Mouse (Mus musculus): ENCODE data around the gene D630036H23Rik. TPM values are rescaled to one million over a fixed set of nuclear protein-coding genes. Genes with fewer than 3 reads are reported as not detected.
"Not testable (repeated sequence)": the region's sequence is repeated elsewhere in the genome, so short reads cannot be mapped to it uniquely, and the experiment has no call there.

D630036H23Rik gene
- polyA plus RNA-seq (2016; fragmentation: Nextera tagmentation; extraction: Ambion mirVana): 0.58 and 0.71 TPM in 2 replicates

DNA sequence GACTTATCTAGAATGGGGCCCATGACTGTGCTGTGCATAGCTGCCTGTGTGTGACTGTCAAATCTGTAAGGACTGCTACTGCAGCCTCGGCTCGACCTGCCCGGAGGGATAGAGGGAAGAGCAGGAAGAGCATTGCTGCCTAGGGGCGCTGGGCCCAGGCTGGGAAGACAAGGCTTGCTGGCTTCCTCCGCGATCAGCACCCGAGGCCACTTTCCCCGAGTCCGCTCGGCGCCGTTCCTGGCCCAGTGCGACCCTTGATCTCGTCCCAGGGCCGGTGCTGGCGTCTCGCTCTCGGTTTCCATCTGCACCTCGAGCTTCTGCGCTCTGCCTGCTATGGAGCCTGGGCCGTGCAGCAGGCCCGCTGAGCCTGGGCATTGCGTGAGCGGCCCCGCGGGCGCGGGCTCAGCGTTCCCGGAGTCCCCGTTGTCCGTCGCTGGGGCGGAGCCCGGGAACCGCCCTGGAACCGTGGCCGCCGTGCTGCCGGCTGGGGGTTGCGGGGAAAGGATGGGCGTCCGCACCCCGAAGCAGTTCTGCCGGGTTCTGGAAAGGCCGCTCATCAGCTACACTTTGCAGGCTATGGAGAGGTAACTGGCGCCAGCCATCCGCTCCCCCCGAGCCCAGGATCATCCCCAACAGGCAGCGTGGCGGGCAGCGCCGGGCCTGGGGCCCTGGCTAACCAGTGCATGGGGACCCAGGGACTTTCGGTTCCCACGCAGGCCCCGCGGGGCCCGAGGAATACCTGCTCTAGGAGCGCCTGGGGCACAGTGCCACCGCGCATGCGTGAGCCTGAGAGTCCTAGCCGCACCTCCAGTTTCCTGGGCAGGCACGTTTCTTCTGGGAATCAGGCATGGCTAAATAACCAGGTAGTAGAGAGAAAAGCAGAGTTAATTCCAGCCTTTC lies at the start of gene D630036H23Rik, which contains the start of gene Ispd:
D630036H23Rik (minus strand) TSS at position 741 of the 900 bp plus-strand sequence.
Ispd (plus strand) TSS at position 10 of the 900 bp plus-strand sequence.
- Histone ChIP-seq H3K4me3 (peak within 1 kb of the TSS; percentile 66), H3K4me1 (peaks cover 27% of the 10 kb centered on the region), H3K36me3 (no peaks in the 10 kb centered on the region), H3K27me3 (ENCODE audit: low read depth, poor library complexity, severe bottlenecking) (no peaks in the 10 kb centered on the region), H3K9me3 (replicated peaks) (no peaks in the 10 kb centered on the region), H3K27ac (replicated peaks) (peak within 1 kb of the TSS; percentile 94)
- peak; percentile 80 for DNase-seq (ENCODE audit: low spot score)
- whole genome bisulfite sequencing: under 1% methylated on average over 64 of the region's 64 CpGs

GRCm38 (mm10) chr12:36426163-36427045 lies 44.4 kb upstream of the D630036H23Rik start:
- Histone ChIP-seq H3K27ac (replicated peaks) (no peak overlapping the region), H3K4me1 (peaks cover 8% of the 10 kb centered on the region; the same call in 1 of the 2 replicates), H3K4me3 (no peak overlapping the region), H3K9me3 (replicated peaks) (no peaks in the 10 kb centered on the region), H3K36me3 (no peaks in the 10 kb centered on the region), H3K27me3 (ENCODE audit: low read depth, poor library complexity, severe bottlenecking) (no peaks in the 10 kb centered on the region)
- DNase-seq (ENCODE audit: low spot score): peak; percentile 15
- WGBS: 70% methylated on average over 15 of the region's 15 CpGs

DNA sequence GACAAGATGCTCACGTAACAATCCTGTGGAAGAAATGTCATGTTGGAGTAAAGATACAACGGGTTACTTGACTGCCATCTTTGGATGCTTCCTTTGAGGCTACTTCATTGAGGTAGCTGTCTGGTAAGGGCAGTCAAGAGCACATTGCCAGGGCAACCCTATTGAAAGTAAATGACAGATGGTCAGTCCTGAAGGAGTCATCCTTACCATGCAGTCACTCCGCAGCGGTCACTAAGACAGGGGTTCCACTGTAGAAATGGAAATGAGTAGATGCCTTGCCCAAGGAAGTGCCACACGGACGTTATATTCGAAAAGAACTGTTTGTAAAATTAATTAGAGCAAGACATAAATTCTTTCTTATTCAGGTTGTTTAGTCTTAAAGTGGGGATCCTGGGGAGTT lies 43.3 kb upstream of the D630036H23Rik start:
- DNase-seq (ENCODE audit: low spot score): no peak
- H3K9me3 ChIP-seq (replicated peaks): no peaks in the 10 kb centered on the region
- no peak overlapping the region for H3K27ac ChIP-seq (replicated peaks)
- no peak overlapping the region for H3K4me3 ChIP-seq
- H3K27me3 ChIP-seq (ENCODE audit: low read depth, poor library complexity, severe bottlenecking): no peaks in the 10 kb centered on the region
- no peaks in the 10 kb centered on the region for H3K36me3 ChIP-seq
- H3K4me1 ChIP-seq: peaks cover 8% of the 10 kb centered on the region; the same call in 1 of the 2 replicates
- WGBS: 89% methylated on average over 7 of the region's 7 CpGs

DNA sequence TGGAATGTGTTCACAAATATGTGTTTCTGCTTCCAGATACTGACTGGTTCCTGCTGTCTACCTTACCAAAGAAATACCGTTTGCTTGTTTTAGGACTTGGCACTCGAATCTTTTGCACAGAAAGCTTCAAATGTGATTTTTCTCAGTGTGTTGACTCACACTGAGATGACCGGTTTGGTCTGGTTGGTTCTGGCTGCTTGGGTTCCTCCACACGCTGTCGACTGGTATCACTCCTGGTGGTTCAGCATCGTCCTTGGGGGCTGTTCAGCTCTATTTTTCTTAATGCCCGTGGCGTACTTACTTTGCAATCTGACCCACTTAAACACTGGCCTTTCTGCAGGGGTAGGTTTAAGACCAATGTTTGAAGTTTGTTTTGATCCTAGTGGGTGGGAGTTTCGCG lies 41.7 kb upstream of the D630036H23Rik start:
- peaks cover 8% of the 10 kb centered on the region; the same call in 1 of the 2 replicates for H3K4me1 ChIP-seq
- no peak overlapping the region for H3K4me3 ChIP-seq
- no peak overlapping the region for H3K27ac ChIP-seq (replicated peaks)
- H3K9me3 ChIP-seq (replicated peaks): no peaks in the 10 kb centered on the region
- H3K36me3 ChIP-seq: no peaks in the 10 kb centered on the region
- 69% methylated on average over 10 of the region's 10 CpGs for WGBS
- DNase-seq (ENCODE audit: low spot score): no peak
- no peaks in the 10 kb centered on the region for H3K27me3 ChIP-seq (ENCODE audit: low read depth, poor library complexity, severe bottlenecking)

DNA sequence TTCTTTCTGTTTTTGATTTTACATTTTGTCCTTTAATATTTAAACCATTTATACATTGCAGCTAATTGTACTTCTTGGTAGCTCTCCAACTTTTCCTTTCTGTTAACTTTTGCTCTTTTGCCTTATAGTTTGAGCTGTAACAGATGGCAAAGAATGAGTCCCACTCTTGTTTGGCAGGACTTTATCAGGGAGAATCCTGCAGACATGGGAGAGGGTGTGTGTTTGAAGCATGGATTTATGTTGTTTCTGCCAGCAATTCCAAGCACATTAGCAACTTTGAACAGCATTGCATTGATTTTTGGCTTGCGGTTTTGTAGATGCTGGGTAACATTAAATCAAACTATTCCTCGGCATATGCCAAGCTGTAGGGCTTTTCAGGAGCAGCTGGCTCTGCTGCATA lies 13.1 kb upstream of the D630036H23Rik start:
- 96% methylated on average over 2 of the region's 2 CpGs for WGBS
- Histone ChIP-seq H3K4me3 (no peak overlapping the region), H3K27ac (replicated peaks) (no peak overlapping the region), H3K27me3 (ENCODE audit: low read depth, poor library complexity, severe bottlenecking) (no peaks in the 10 kb centered on the region), H3K36me3 (peaks cover 3% of the 10 kb centered on the region; the same call in 1 of the 2 replicates), H3K9me3 (replicated peaks) (no peaks in the 10 kb centered on the region), H3K4me1 (no peaks in the 10 kb centered on the region)
- DNase-seq (ENCODE audit: low spot score): no peak

GRCm38 (mm10) chr12:36386991-36387390 lies 5.0 kb upstream of the D630036H23Rik start:
- H3K27ac ChIP-seq (replicated peaks): no peak overlapping the region
- H3K4me3 ChIP-seq: no peak overlapping the region
- H3K27me3 ChIP-seq (ENCODE audit: low read depth, poor library complexity, severe bottlenecking): no peaks in the 10 kb centered on the region
- DNase-seq (ENCODE audit: low spot score): no peak
- WGBS: 95% methylated on average over 4 of the region's 4 CpGs
- H3K9me3 ChIP-seq (replicated peaks): no peaks in the 10 kb centered on the region
- H3K36me3 ChIP-seq: peaks cover 3% of the 10 kb centered on the region; the same call in 1 of the 2 replicates
- H3K4me1 ChIP-seq: peaks cover 4% of the 10 kb centered on the region

DNA sequence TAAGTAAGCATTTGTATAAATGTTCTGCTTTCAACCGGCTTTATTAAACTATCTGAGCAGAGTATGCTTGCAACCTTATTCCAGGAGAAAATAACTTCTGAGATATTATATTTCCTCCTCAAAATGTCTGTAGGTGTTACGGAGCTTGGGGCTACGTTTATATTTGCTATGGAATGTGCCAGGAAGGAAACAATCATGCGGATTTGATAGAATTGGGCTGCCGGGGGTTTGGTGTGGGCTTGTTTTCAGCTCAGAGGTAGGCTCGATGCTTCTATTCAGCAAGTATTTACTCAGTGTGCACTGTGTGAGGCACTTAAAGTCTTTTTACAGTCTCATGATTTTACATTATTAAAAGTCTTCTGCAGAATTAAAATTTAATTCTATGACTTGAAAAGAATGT lies 3.4 kb upstream of the D630036H23Rik start:
- 77% methylated on average over 6 of the region's 6 CpGs for WGBS
- Histone ChIP-seq H3K36me3 (no peaks in the 10 kb centered on the region), H3K9me3 (replicated peaks) (no peaks in the 10 kb centered on the region), H3K4me1 (peaks cover 20% of the 10 kb centered on the region), H3K27ac (replicated peaks) (no peak overlapping the region), H3K27me3 (ENCODE audit: low read depth, poor library complexity, severe bottlenecking) (no peaks in the 10 kb centered on the region), H3K4me3 (no peak overlapping the region)
- no peak for DNase-seq (ENCODE audit: low spot score)

- peak; percentile 13 for DNase-seq (ENCODE audit: low spot score)
- Histone ChIP-seq H3K9me3 (replicated peaks) (no peaks in the 10 kb centered on the region), H3K27me3 (ENCODE audit: low read depth, poor library complexity, severe bottlenecking) (no peaks in the 10 kb centered on the region), H3K36me3 (no peaks in the 10 kb centered on the region), H3K4me1 (peaks cover 27% of the 10 kb centered on the region), H3K27ac (replicated peaks) (no peak overlapping the region), H3K4me3 (no peak overlapping the region)
- 76% methylated on average over 5 of the region's 5 CpGs for WGBS
Measured at GRCm38 (mm10) chr12:36380806-36381205, 1.2 kb downstream of the D630036H23Rik start.

DNA sequence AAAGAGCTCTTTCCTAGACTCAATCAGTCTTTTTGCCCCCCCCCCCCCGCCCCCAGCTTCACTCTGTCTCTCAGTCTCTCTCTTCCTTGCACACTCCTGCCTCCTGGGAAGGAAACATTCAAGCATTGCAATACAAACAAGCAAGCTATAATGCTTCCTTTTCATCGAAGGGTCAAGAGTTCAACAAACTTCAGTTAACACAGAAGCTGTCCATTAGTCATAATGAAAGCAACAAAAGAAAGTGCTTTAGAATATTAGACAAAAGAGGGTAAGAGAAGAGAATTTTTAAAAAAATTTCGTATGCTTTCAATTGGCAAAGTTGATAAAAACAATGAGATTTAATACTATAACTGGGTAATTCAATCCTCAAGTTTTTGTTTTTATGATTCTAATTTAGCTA lies 1.7 kb downstream of the D630036H23Rik start:
- Histone ChIP-seq H3K4me3 (no peak overlapping the region), H3K4me1 (peaks cover 27% of the 10 kb centered on the region), H3K36me3 (no peaks in the 10 kb centered on the region), H3K27me3 (ENCODE audit: low read depth, poor library complexity, severe bottlenecking) (no peaks in the 10 kb centered on the region), H3K27ac (replicated peaks) (no peak overlapping the region), H3K9me3 (replicated peaks) (no peaks in the 10 kb centered on the region)
- WGBS: 37% methylated on average over 3 of the region's 3 CpGs
- no peak for DNase-seq (ENCODE audit: low spot score)

GRCm38 (mm10) chr12:36376391-36376790 lies 5.6 kb downstream of the D630036H23Rik start:
- H3K36me3 ChIP-seq; H3K9me3 ChIP-seq (replicated peaks); DNase-seq (ENCODE audit: low spot score); H3K27ac ChIP-seq (replicated peaks); H3K4me3 ChIP-seq; H3K27me3 ChIP-seq (ENCODE audit: low read depth, poor library complexity, severe bottlenecking): not testable (repeated sequence)
- H3K4me1 ChIP-seq: peaks cover 17% of the 10 kb centered on the region
- 92% methylated on average over 3 of the region's 4 CpGs for WGBS

DNA sequence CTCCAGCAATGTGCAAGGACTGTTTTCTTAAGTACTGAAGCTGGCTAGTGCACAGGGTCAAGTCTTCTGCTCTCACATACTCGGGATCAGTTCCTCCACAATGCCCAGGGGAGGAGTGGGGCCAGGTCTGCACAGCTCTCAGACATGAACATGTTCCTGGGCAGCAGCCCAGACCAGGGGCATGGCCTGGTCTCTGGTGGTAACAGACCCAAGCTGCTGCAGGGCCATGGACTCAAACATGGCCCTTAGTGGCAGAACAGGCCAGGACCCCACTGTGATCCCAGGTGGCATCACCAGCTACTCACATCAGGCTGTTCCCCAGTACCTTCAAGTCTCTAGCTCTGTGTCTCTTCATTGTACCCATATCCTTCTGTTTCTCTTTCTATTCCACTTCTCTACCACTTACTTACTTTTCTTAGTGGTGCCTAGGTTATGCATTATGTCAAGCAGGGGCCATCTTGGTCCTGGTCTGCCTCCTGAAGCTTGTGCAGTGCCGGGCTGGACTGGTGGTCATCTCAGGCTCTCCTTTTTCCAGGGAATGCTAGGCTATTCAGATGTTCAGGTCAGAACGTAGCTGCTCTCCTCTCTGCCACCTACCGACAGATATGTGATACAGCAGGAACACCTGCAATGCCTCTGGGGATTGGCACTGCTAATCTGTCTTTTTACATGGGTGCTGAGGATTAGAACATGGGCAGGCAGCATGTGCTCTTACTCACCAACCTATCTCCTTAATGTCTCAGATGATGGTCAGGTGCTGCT lies 8.6 kb downstream of the D630036H23Rik start:
- Histone ChIP-seq H3K9me3 (replicated peaks) (no peaks in the 10 kb centered on the region), H3K27ac (replicated peaks) (no peak overlapping the region), H3K27me3 (ENCODE audit: low read depth, poor library complexity, severe bottlenecking) (no peaks in the 10 kb centered on the region), H3K4me1 (no peaks in the 10 kb centered on the region), H3K4me3 (no peak overlapping the region), H3K36me3 (no peaks in the 10 kb centered on the region)
- no peak for DNase-seq (ENCODE audit: low spot score)
- WGBS: 55% methylated on average over 4 of the region's 4 CpGs

- no peaks in the 10 kb centered on the region for H3K27me3 ChIP-seq (ENCODE audit: low read depth, poor library complexity, severe bottlenecking)
Measured at GRCm38 (mm10) chr12:36364013-36364412, 18.0 kb downstream of the D630036H23Rik start.

More at GRCm38 (mm10) chr12:36364013-36364412, 18.0 kb downstream of the D630036H23Rik start:
- H3K4me3 ChIP-seq: no peak overlapping the region
- no peak for DNase-seq (ENCODE audit: low spot score)
- no peaks in the 10 kb centered on the region for H3K9me3 ChIP-seq (replicated peaks)
- no peaks in the 10 kb centered on the region for H3K4me1 ChIP-seq
- no peak overlapping the region for H3K27ac ChIP-seq (replicated peaks)
- WGBS: 93% methylated on average over 4 of the region's 4 CpGs
- H3K36me3 ChIP-seq: no peaks in the 10 kb centered on the region

All from midbrain, embryonic 10.5 days (tissue).